Mouse (Mus musculus) CH12.LX (cell line): ENCODE data around the gene 4933414I15Rik. TPM values are rescaled to one million over a fixed set of nuclear protein-coding genes. Genes with fewer than 3 reads are reported as not detected.

Source experiments
- DNase-seq: peaks from one replicate; pipeline ENCODE4 v3.0.0-alpha.2; 2013; ENCODE audit errors: extremely low read depth
- H3K27ac ChIP-seq: 2 replicates; pipeline ENCODE4 v1.5.1; 2012; ENCODE audit warnings: low read depth, mild to moderate bottlenecking, control low read depth, moderate library complexity; ENCODE audit not compliant: insufficient read depth
- H3K27me3 ChIP-seq: replicated peaks from 2 replicates; pipeline ENCODE3; 2012; ENCODE audit warnings: inconsistent platforms
- H3K36me3 ChIP-seq, 2 experiments: replicated peaks in 1 of 2; 2 replicates each; pipeline versions ENCODE3 to v1.6.1; 2012; ENCODE audit warnings: inconsistent platforms in 1 of 2, low read length in 1 of 2, mild to moderate bottlenecking in 1 of 2, mixed read lengths in 1 of 2, moderate library complexity in 1 of 2; ENCODE audit not compliant: control insufficient read depth in 1 of 2, insufficient read depth in 1 of 2
- H3K4me1 ChIP-seq, 2 experiments: 2 replicates each; pipeline ENCODE4 v1.6.1; 2012; ENCODE audit warnings: inconsistent platforms in 1 of 2, moderate library complexity in 1 of 2; ENCODE audit not compliant: insufficient read depth in 2 of 2, control insufficient read depth in 1 of 2
- H3K4me2 ChIP-seq: 2 replicates; pipeline ENCODE4 v1.6.1; 2012; ENCODE audit warnings: low read depth, mild to moderate bottlenecking, control low read depth; ENCODE audit not compliant: poor library complexity, insufficient read depth, severe bottlenecking
- H3K4me3 ChIP-seq, 3 experiments: fragments of 150-350 bp in 1 of 3; sonication (generic) in 1 of 3; replicated peaks in 1 of 3; 2 replicates each; pipeline versions ENCODE3 to v1.5.1; 2011 to 2012; ENCODE audit warnings: low read depth in 2 of 3, low read length in 2 of 3, mild to moderate bottlenecking in 2 of 3, moderate library complexity in 2 of 3, control low read depth in 1 of 3, improper control_type of control experiment in 1 of 3, inconsistent platforms in 1 of 3, mixed read lengths in 1 of 3; ENCODE audit not compliant: poor library complexity in 1 of 3
- H3K79me2 ChIP-seq: replicated peaks from 2 replicates; pipeline ENCODE4 v1.6.1; 2012; ENCODE audit warnings: mild to moderate bottlenecking, moderate library complexity; ENCODE audit not compliant: control insufficient read depth, poor library complexity, insufficient read depth, severe bottlenecking; ENCODE audit errors: extremely low read depth
- H3K9ac ChIP-seq: 2 replicates; pipeline ENCODE4 v1.6.1; 2012; ENCODE audit warnings: low read depth, mild to moderate bottlenecking, control low read depth, moderate library complexity; ENCODE audit not compliant: insufficient read depth
- H3K9me3 ChIP-seq: replicated peaks from 2 replicates; pipeline ENCODE3; 2012; ENCODE audit warnings: low read length, inconsistent platforms, mixed read lengths
- BHLHE40 ChIP-seq: IDR thresholded peaks from 2 replicates; pipeline ENCODE4 v1.6.1; 2011; ENCODE audit warnings: mild to moderate bottlenecking, low read depth, low read length, improper control_type of control experiment
- CHD1 ChIP-seq: IDR thresholded peaks from 2 replicates; pipeline ENCODE4 v1.6.1; 2012; ENCODE audit warnings: low read depth, low read length, improper control_type of control experiment, inconsistent platforms
- CHD2 ChIP-seq: IDR thresholded peaks from 2 replicates; pipeline ENCODE4 v1.6.1; 2011; ENCODE audit warnings: low read length, improper control_type of control experiment
- CTCF ChIP-seq, 2 experiments: IDR thresholded peaks in 1 of 2; conservative IDR thresholded peaks in 1 of 2; 2 replicates each; pipeline ENCODE4 v1.5.1; 2011 to 2012; ENCODE audit warnings: low read depth in 2 of 2, low read length in 2 of 2, improper control_type of control experiment in 1 of 2, inconsistent platforms in 1 of 2, mild to moderate bottlenecking in 1 of 2, moderate library complexity in 1 of 2
- EP300 ChIP-seq: IDR thresholded peaks from 2 replicates; pipeline ENCODE4 v1.6.1; 2011; ENCODE audit warnings: low read length, improper control_type of control experiment
- ETS1 ChIP-seq: conservative IDR thresholded peaks from 2 replicates; pipeline ENCODE4 v1.6.1; 2012; ENCODE audit warnings: low read depth, mild to moderate bottlenecking, inconsistent platforms, low read length, improper control_type of control experiment, moderate library complexity
- IRF4 ChIP-seq: IDR thresholded peaks from 2 replicates; pipeline ENCODE4 v1.6.1; 2014; ENCODE audit warnings: low read depth, mild to moderate bottlenecking, inconsistent platforms, low read length, improper control_type of control experiment
- JUN ChIP-seq: IDR thresholded peaks from 2 replicates; pipeline ENCODE4 v1.6.1; 2011; ENCODE audit warnings: low read depth, mild to moderate bottlenecking, low read length, improper control_type of control experiment, moderate library complexity; ENCODE audit not compliant: insufficient read depth
- JUND ChIP-seq: conservative IDR thresholded peaks from 2 replicates; pipeline ENCODE4 v1.6.1; 2011; ENCODE audit warnings: low read depth, low read length, improper control_type of control experiment
- MAFK ChIP-seq: IDR thresholded peaks from 2 replicates; pipeline ENCODE4 v1.6.1; 2011; ENCODE audit warnings: low read length, improper control_type of control experiment; ENCODE audit not compliant: insufficient replicate concordance
- MAZ ChIP-seq: IDR thresholded peaks from 2 replicates; pipeline ENCODE4 v1.6.1; 2012; ENCODE audit warnings: low read depth, mild to moderate bottlenecking, inconsistent platforms, low read length, improper control_type of control experiment, moderate library complexity
- MEF2A ChIP-seq: IDR thresholded peaks from 2 replicates; pipeline ENCODE4 v1.6.1; 2014; ENCODE audit warnings: low read depth, mild to moderate bottlenecking, inconsistent platforms, low read length, improper control_type of control experiment, borderline replicate concordance
- MXI1 ChIP-seq: IDR thresholded peaks from 2 replicates; pipeline ENCODE4 v1.6.1; 2011; ENCODE audit warnings: mild to moderate bottlenecking, low read depth, low read length, improper control_type of control experiment
- MYC ChIP-seq: IDR thresholded peaks from 2 replicates; pipeline ENCODE4 v1.6.1; 2011; ENCODE audit warnings: low read depth, mild to moderate bottlenecking, improper control_type of control experiment, low read length
- PAX5 ChIP-seq: IDR thresholded peaks from 2 replicates; pipeline ENCODE4 v1.6.1; 2012; ENCODE audit warnings: low read length, inconsistent platforms, mixed read lengths
- SIN3A ChIP-seq: IDR thresholded peaks from 2 replicates; pipeline ENCODE4 v1.6.1; 2012; ENCODE audit warnings: low read length, improper control_type of control experiment, inconsistent platforms
- TBP ChIP-seq: conservative IDR thresholded peaks from 2 replicates; pipeline ENCODE4 v1.6.1; 2011; ENCODE audit warnings: low read depth, low read length, improper control_type of control experiment
- TCF12 ChIP-seq: IDR thresholded peaks from 2 replicates; pipeline ENCODE4 v1.6.1; 2014; ENCODE audit warnings: low read depth, mild to moderate bottlenecking, inconsistent platforms, low read length, improper control_type of control experiment
- UBTF ChIP-seq: IDR thresholded peaks from 2 replicates; pipeline ENCODE4 v1.6.1; 2012; ENCODE audit warnings: low read depth, mild to moderate bottlenecking, inconsistent platforms, low read length, improper control_type of control experiment, moderate library complexity
- USF1 ChIP-seq: IDR thresholded peaks from 2 replicates; pipeline ENCODE4 v1.6.1; 2014; ENCODE audit warnings: low read depth, mild to moderate bottlenecking, inconsistent platforms, low read length, improper control_type of control experiment
- USF2 ChIP-seq: conservative IDR thresholded peaks from 2 replicates; pipeline ENCODE4 v1.6.1; 2011; ENCODE audit warnings: low read depth, low read length, improper control_type of control experiment
- ZC3H11A ChIP-seq: IDR thresholded peaks from 2 replicates; pipeline ENCODE4 v1.6.1; 2012; ENCODE audit warnings: low read depth, mild to moderate bottlenecking, inconsistent platforms, low read length, improper control_type of control experiment
- ZKSCAN1 ChIP-seq: IDR thresholded peaks from 2 replicates; pipeline ENCODE4 v1.6.1; 2012; ENCODE audit warnings: low read depth, inconsistent platforms, low read length, improper control_type of control experiment, borderline replicate concordance
- dilution Hi-C: fragments of 300-500 bp; cut with MboI; formaldehyde crosslinking; loops from 2 replicates; pipeline ENCODE4 v1.14.3; 2020; ENCODE audit warnings: low sequenced_read_pairs; ENCODE audit not compliant: extremely low pct_unique_long_range_greater_than_20kb, extremely low pct_ligation_motif_present
- in situ Hi-C: fragments of 300-500 bp; cut with MboI; formaldehyde crosslinking; loops from 3 replicates; pipeline ENCODE4 v1.14.3; 2019; ENCODE audit warnings: low sequenced_read_pairs, low pct_ligation_motif_present, low pct_unique_long_range_greater_than_20kb, mixed read lengths
- polyA plus RNA-seq: library from polyadenylated mRNA; unstranded; fragments of >175 nt; gene quantifications from 2 replicates; pipeline ENCODE4 v1.2.1, GENCODE M21; 2012; ENCODE audit warnings: low read depth; ENCODE audit not compliant: insufficient read length
- total RNA-seq, 2 experiments: library from RNA; depleted of rRNA; stranded (reverse); fragments of 300-350 nt in 1 of 2; fragments of >200 nt in 1 of 2; gene quantifications; 2 replicates each; pipeline ENCODE4 v1.2.3; 2012 to 2014

Gene 4933414I15Rik
- total and polyA plus RNA-seq, 3 experiments = not detected

- Histone ChIP-seq H3K9ac (no peak within 1 kb of the TSS), H3K36me3 (no peaks in the 10 kb centered on the region), H3K27ac (no peak within 1 kb of the TSS), H3K4me2 (peak within 1 kb of the TSS; percentile 49), H3K27me3 (peaks cover 89% of the 10 kb centered on the region), H3K9me3 (no peaks in the 10 kb centered on the region), H3K79me2 (no peaks in the 10 kb centered on the region), H3K4me1 (peaks cover 0 to 8% of the 10 kb centered on the region in 2 experiments; a peak in 1 of 4 replicates), H3K4me3 (no peak within 1 kb of the TSS)
- no peak for DNase-seq
- in situ Hi-C loops = no loop called here
- dilution Hi-C loops = no loop called here
- TF ChIP-seq CHD1 = no peak
- no peak for TF ChIP-seq IRF4
- no peak for TF ChIP-seq MYC
- no peak for TF ChIP-seq UBTF
- no peak for TF ChIP-seq BHLHE40
- no peak for TF ChIP-seq CTCF (conservative IDR thresholded peaks at IDR 0.05 in 1 of 2, IDR thresholded peaks at IDR 0.05 in 1 of 2; ENCODE audit: low read depth in 2 of 2, low read length in 2 of 2)
- no peak for TF ChIP-seq ZKSCAN1
- TF ChIP-seq ETS1 = no peak
- TF ChIP-seq MAFK = no peak
- no peak for TF ChIP-seq EP300
- no peak for TF ChIP-seq USF1
- no peak for TF ChIP-seq ZC3H11A
- TF ChIP-seq TBP = no peak
- no peak for TF ChIP-seq USF2
Measured at GRCm38 (mm10) chr11:50953665-50954064, 10.1 kb upstream of the 4933414I15Rik start, which contains the start of gene Prop1. TSS of gene Prop1 (minus strand) at chr11:50953765.

- dilution Hi-C loops (no loop called here), in situ Hi-C loops (no loop called here)
- Histone ChIP-seq H3K36me3 (no peaks in the 10 kb centered on the region), H3K27ac (no peak overlapping the region), H3K9me3 (no peaks in the 10 kb centered on the region), H3K9ac (no peak overlapping the region), H3K4me2 (peak overlapping the region; percentile 49; the same call in 1 of the 2 replicates), H3K4me1 (peaks cover 0 to 8% of the 10 kb centered on the region in 2 experiments; a peak in 1 of 4 replicates), H3K4me3 (no peak overlapping the region)
- TF ChIP-seq EP300 = no peak
- TF ChIP-seq JUND = no peak
- TF ChIP-seq MEF2A = no peak
- peak; percentile 79 for TF ChIP-seq BHLHE40
- TF ChIP-seq SIN3A = no peak
- no peak for TF ChIP-seq PAX5
- TF ChIP-seq JUN = no peak
- TF ChIP-seq MYC = no peak
- TF ChIP-seq IRF4 = no peak
- TF ChIP-seq TCF12 = no peak
- TF ChIP-seq MXI1 = no peak
- TF ChIP-seq CTCF (conservative IDR thresholded peaks at IDR 0.05 in 1 of 2, IDR thresholded peaks at IDR 0.05 in 1 of 2; ENCODE audit: low read depth in 2 of 2, low read length in 2 of 2) = no peak
- 0 out of 2 replicates have a peak, but pooled peaks have one; percentile 37 for TF ChIP-seq MAZ
- TF ChIP-seq CHD2 = peak; percentile 27; the same call in 1 of the 2 replicates
- TF ChIP-seq, all 38 proteins: peak for 3
- DNase-seq = peak; percentile 62
- Histone ChIP-seq H3K79me2 (no peaks in the 10 kb centered on the region), H3K27me3 (peaks cover 93% of the 10 kb centered on the region)
Measured at GRCm38 (mm10) chr11:50952290-50952689, 8.7 kb upstream of the 4933414I15Rik start.
